Mouse (Mus musculus) neural tube, embryonic 13.5 days (tissue): ENCODE data around the gene Plcb1. TPM values are rescaled to one million over a fixed set of nuclear protein-coding genes. Genes with fewer than 3 reads are reported as not detected.
A peak's percentile ranks its signal among the peaks of the same experiment; 100 is the strongest.

Source experiments
- ATAC-seq: fragments of 200-750 bp; cut with Nextera tagmentation; 2 replicates; pipeline ENCODE4 v1.8.0; 2017; ENCODE audit warnings: low read depth, mild to moderate bottlenecking, moderate TSS enrichment, moderate library complexity
- H3K27ac ChIP-seq: fragments of 300-500 bp; sonication (generic); replicated peaks from 2 replicates; pipeline ENCODE4 v1.5.1; 2015; ENCODE audit warnings: moderate library complexity, mild to moderate bottlenecking, inconsistent platforms
- H3K27me3 ChIP-seq: fragments of 300-500 bp; sonication (generic); 2 replicates; pipeline ENCODE4 v1.6.1; 2015; ENCODE audit warnings: mild to moderate bottlenecking, inconsistent platforms
- H3K36me3 ChIP-seq: fragments of 300-500 bp; sonication (generic); 2 replicates; pipeline ENCODE4 v1.6.1; 2015; ENCODE audit warnings: mild to moderate bottlenecking, inconsistent platforms
- H3K4me1 ChIP-seq: fragments of 300-500 bp; sonication (generic); replicated peaks from 2 replicates; pipeline ENCODE4 v1.6.1; 2015; ENCODE audit warnings: inconsistent platforms
- H3K4me2 ChIP-seq: fragments of 300-500 bp; sonication (generic); 2 replicates; pipeline ENCODE4 v1.6.1; 2015; ENCODE audit warnings: inconsistent platforms, mild to moderate bottlenecking, moderate library complexity
- H3K4me3 ChIP-seq: fragments of 300-500 bp; sonication (generic); 2 replicates; pipeline ENCODE4 v1.5.1; 2015; ENCODE audit warnings: mild to moderate bottlenecking, inconsistent platforms
- H3K9ac ChIP-seq: fragments of 300-500 bp; sonication (generic); 2 replicates; pipeline ENCODE4 v1.6.1; 2015; ENCODE audit warnings: moderate library complexity, mild to moderate bottlenecking, inconsistent platforms
- H3K9me3 ChIP-seq: fragments of 300-500 bp; sonication (generic); 2 replicates; pipeline ENCODE4 v1.6.1; 2016; ENCODE audit warnings: inconsistent platforms
- WGBS: fragments of 180-500 bp; shearing (Covaris S2); methylation state at CpG from one replicate; pipeline ENCODE4 v1.1.7; 2015; 5-methylcytosine and 5-hydroxymethylcytosine counted together
- polyA plus RNA-seq: library from polyadenylated mRNA; unstranded; fragments of >200 nt; fragmentation: Nextera tagmentation; extraction: Ambion mirVana; gene quantifications from 2 replicates; pipeline ENCODE4 v1.2.1, GENCODE M21; 2015

The Plcb1 gene
- polyA plus RNA-seq, 1 experiment from 2014 or later = 56.5 TPM

DNA sequence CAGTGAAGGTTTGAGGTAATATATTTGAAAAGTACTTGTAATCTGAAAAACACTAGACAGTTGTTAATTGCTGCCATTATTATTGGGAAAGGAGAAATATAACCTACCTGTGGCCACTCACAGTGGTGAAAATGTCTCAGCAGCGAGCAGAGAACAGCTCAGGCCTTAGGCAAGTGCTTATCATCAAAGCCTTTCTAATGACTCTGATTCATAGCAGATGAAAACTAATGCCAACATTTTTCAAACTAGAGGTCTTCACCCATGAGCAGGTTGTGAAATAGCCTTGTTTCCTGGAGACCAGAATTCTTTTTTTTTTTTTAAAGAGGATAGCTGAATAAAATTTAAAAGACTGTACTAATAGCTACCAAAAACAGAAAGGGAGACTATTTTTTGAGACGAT lies 105.3 kb downstream of the Plcb1 start:
- Histone ChIP-seq H3K9me3 (no peaks in the 10 kb centered on the region), H3K27ac (no peak overlapping the region), H3K36me3 (no peaks in the 10 kb centered on the region), H3K4me2 (no peak overlapping the region), H3K9ac (no peak overlapping the region), H3K4me1 (no peaks in the 10 kb centered on the region), H3K4me3 (no peak overlapping the region), H3K27me3 (no peaks in the 10 kb centered on the region)
- WGBS = 70% methylated on average over 2 of the region's 2 CpGs
- no peak for ATAC-seq

DNA sequence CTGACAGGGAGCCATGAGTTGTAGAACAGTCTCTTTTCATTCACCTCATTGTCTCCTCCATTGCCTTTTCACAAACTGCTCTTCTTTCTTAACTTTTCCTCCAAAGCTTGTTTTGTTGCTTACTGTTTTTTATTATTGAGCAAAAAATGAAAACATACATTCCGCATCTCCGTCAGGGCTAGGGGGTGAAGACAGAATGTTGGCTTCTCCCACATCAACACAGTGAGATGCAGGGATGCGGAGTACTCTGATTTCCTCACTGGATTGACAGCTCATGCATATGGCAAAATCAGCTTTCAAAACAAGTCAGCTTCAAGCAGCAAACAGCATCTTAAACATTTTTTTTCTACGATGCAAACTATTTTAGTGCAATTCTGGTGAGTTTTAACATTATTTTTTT lies 108.9 kb downstream of the Plcb1 start:
- Histone ChIP-seq H3K4me2 (no peak overlapping the region), H3K9ac (no peak overlapping the region), H3K27ac (no peak overlapping the region), H3K27me3 (no peaks in the 10 kb centered on the region), H3K4me1 (no peaks in the 10 kb centered on the region), H3K36me3 (no peaks in the 10 kb centered on the region), H3K9me3 (no peaks in the 10 kb centered on the region), H3K4me3 (no peak overlapping the region)
- 97% methylated on average over 4 of the region's 4 CpGs for WGBS
- no peak for ATAC-seq

GRCm38 (mm10) chr2:134896196-134896595 lies 110.3 kb downstream of the Plcb1 start:
- no peak overlapping the region for H3K27ac ChIP-seq
- no peak overlapping the region for H3K4me3 ChIP-seq
- no peaks in the 10 kb centered on the region for H3K36me3 ChIP-seq
- H3K9me3 ChIP-seq = no peaks in the 10 kb centered on the region
- WGBS = 84% methylated on average over 3 of the region's 3 CpGs
- no peak for ATAC-seq
- no peaks in the 10 kb centered on the region for H3K27me3 ChIP-seq
- no peaks in the 10 kb centered on the region for H3K4me1 ChIP-seq
- no peak overlapping the region for H3K9ac ChIP-seq
- H3K4me2 ChIP-seq = no peak overlapping the region

DNA sequence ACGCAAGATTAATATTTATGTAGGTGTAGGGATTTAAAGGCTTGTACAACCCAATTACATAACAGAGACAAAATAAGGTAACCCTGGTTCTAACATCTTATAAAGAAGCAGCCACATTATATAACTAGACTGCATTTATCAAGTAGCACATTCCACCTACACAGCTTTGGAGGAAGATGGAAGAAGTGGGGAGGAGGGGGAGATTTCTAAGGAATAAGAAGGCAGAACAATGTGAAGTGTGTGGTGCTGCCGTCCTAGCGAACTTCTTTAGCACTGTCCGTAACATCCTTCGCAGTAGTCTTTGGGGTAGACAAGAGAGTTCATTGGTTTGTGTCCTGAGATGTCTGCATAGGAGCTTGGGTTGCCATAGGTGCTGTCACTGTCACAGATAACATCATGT lies 111.2 kb downstream of the Plcb1 start:
- H3K4me1 ChIP-seq = no peaks in the 10 kb centered on the region
- 94% methylated on average over 5 of the region's 5 CpGs for WGBS
- no peak overlapping the region for H3K4me3 ChIP-seq
- no peaks in the 10 kb centered on the region for H3K9me3 ChIP-seq
- no peaks in the 10 kb centered on the region for H3K36me3 ChIP-seq
- no peak for ATAC-seq
- H3K27me3 ChIP-seq = no peaks in the 10 kb centered on the region
- H3K4me2 ChIP-seq = no peak overlapping the region
- H3K9ac ChIP-seq = no peak overlapping the region
- no peak overlapping the region for H3K27ac ChIP-seq

DNA sequence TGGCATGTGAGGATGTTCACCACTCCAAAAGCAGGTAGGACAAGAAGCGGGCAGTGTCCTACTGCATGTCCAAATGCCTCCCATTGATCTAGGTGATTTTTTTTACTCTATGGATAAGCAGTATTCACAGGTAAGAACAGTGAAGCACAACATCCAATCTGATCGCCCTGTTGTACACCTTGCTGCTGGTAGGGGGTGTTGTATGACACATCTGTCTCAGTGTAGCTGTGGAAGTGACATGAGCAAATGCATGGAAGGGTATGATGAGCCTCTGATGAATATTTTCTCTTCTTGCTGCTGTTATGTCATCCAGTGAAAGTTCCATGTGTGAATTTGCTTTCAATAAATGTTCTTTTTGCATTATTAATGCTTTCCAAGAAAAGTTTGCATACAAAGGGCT lies 115.7 kb downstream of the Plcb1 start:
- H3K27ac ChIP-seq = no peak overlapping the region
- no peaks in the 10 kb centered on the region for H3K4me1 ChIP-seq
- WGBS = 83% methylated on average over 2 of the region's 2 CpGs
- H3K4me3 ChIP-seq = no peak overlapping the region
- no peaks in the 10 kb centered on the region for H3K9me3 ChIP-seq
- H3K4me2 ChIP-seq = no peak overlapping the region
- no peak overlapping the region for H3K9ac ChIP-seq
- ATAC-seq = no peak
- H3K36me3 ChIP-seq = no peaks in the 10 kb centered on the region
- H3K27me3 ChIP-seq = no peaks in the 10 kb centered on the region

GRCm38 (mm10) chr2:134910882-134911281 lies 125.0 kb downstream of the Plcb1 start:
- Histone ChIP-seq H3K4me2 (no peak overlapping the region), H3K4me3 (no peak overlapping the region), H3K27ac (peak overlapping the region; percentile 59), H3K4me1 (peaks cover 37% of the 10 kb centered on the region), H3K9me3 (no peaks in the 10 kb centered on the region), H3K9ac (no peak overlapping the region), H3K27me3 (no peaks in the 10 kb centered on the region), H3K36me3 (no peaks in the 10 kb centered on the region)
- ATAC-seq = peak; percentile 93
- 13% methylated on average over 1 of the region's 1 CpGs for WGBS

DNA sequence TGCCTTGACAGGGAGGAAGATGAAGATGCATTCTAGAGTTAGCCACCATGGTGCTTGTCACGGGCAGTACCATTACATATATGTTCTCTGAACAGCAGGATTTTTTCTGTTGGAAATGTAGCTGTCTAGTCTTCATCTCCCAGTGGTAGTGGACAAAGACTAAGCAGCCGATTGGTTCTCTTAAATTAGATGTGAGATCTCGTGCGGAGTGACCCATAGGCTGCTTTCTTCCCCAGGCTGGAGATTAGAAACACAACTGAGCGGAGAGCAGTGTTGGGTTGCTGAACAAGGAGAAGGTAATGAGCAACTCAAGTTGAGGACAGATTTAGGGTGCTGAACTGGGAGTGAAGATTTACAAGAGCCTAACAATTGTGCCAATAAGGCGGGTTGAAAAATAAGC lies 125.5 kb downstream of the Plcb1 start:
- Histone ChIP-seq H3K9me3 (no peaks in the 10 kb centered on the region), H3K27me3 (no peaks in the 10 kb centered on the region), H3K4me2 (no peak overlapping the region), H3K4me3 (no peak overlapping the region), H3K36me3 (no peaks in the 10 kb centered on the region), H3K27ac (peak overlapping the region; percentile 59), H3K4me1 (peaks cover 37% of the 10 kb centered on the region), H3K9ac (no peak overlapping the region)
- peak; percentile 45; the same call in 1 of the 2 replicates for ATAC-seq
- WGBS = 67% methylated on average over 6 of the region's 6 CpGs

DNA sequence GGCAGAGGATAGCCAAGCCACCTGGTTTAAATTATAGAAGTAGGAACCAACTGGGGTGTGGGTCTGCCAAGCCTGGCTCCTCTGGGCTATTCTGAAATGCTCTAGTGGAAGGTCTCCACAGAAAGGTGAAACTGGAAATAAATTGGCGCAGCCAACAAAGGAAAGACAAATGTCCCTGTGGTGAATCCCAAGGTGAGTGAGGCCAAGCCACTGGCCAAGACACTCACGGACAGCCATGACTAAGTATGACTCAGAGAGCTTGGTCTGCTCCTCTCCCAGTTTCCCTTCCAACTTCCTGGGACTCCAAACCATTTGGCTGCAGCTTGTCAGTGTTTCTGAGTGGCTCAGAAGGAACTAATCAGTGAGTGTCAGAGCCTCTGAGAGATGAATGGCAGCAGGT lies 126.7 kb downstream of the Plcb1 start:
- 77% methylated on average over 2 of the region's 2 CpGs for WGBS
- no peak overlapping the region for H3K4me2 ChIP-seq
- H3K4me1 ChIP-seq = peaks cover 37% of the 10 kb centered on the region
- no peaks in the 10 kb centered on the region for H3K27me3 ChIP-seq
- H3K27ac ChIP-seq = peak overlapping the region; percentile 11
- H3K9ac ChIP-seq = no peak overlapping the region
- ATAC-seq = no peak
- no peak overlapping the region for H3K4me3 ChIP-seq
- H3K36me3 ChIP-seq = no peaks in the 10 kb centered on the region
- no peaks in the 10 kb centered on the region for H3K9me3 ChIP-seq

GRCm38 (mm10) chr2:134913542-134913941 lies 127.7 kb downstream of the Plcb1 start:
- Histone ChIP-seq H3K4me2 (no peak overlapping the region), H3K27ac (peak overlapping the region; percentile 11; the same call in 1 of the 2 replicates), H3K4me1 (peaks cover 37% of the 10 kb centered on the region), H3K27me3 (no peaks in the 10 kb centered on the region), H3K4me3 (no peak overlapping the region), H3K9me3 (no peaks in the 10 kb centered on the region), H3K36me3 (no peaks in the 10 kb centered on the region), H3K9ac (no peak overlapping the region)
- ATAC-seq = no peak
- 73% methylated on average over 3 of the region's 3 CpGs for WGBS

DNA sequence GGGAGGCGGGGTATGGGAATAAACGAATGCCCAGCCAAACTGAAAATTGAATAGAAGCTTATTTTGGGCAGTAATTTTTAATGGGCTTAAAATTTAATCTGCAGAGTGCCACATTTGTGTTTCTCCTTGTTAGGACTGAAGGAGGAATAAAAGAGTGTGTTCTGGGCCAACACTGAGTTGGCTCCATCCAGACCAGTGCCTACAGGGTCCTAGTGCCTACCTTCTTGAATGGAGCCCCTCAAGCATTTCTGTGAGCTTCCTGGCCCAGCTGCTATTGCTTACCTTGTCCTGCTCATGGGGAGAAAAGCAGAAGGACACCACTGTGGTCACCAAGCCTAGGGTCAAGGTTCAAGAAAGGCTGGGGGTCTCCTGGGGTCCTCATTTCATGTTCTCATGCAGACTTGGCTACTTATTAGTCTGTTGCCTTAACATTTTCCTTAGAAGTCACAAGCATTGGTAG lies 128.3 kb downstream of the Plcb1 start:
- ATAC-seq = no peak
- Histone ChIP-seq H3K27me3 (no peaks in the 10 kb centered on the region), H3K9me3 (no peaks in the 10 kb centered on the region), H3K27ac (no peak overlapping the region), H3K36me3 (no peaks in the 10 kb centered on the region), H3K4me3 (no peak overlapping the region), H3K4me2 (no peak overlapping the region), H3K4me1 (peaks cover 37% of the 10 kb centered on the region), H3K9ac (no peak overlapping the region)
- 89% methylated on average over 2 of the region's 2 CpGs for WGBS

DNA sequence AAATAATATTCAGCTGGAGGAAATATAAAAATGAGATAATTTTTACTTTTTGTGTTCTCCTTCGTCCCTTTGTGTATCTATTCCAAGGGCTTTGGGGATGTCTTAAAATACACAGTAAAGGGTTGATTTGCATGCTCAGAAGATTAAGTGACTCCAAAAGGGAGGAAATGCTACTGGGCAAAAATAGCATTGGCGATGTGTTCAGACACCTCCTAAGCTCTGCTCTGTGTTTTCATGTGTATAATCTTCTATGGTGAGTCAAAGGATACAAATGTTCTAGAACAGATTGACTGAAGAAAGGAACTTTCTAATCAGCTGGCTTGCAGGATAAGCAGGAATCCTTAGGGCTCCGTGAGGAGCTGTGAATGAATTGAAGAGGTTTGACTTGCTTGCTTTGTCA lies 129.2 kb downstream of the Plcb1 start:
- Histone ChIP-seq H3K4me2 (no peak overlapping the region), H3K27me3 (no peaks in the 10 kb centered on the region), H3K4me1 (peaks cover 37% of the 10 kb centered on the region), H3K4me3 (no peak overlapping the region), H3K9ac (no peak overlapping the region), H3K9me3 (no peaks in the 10 kb centered on the region), H3K36me3 (no peaks in the 10 kb centered on the region), H3K27ac (no peak overlapping the region)
- ATAC-seq = no peak
- 87% methylated on average over 3 of the region's 3 CpGs for WGBS

DNA sequence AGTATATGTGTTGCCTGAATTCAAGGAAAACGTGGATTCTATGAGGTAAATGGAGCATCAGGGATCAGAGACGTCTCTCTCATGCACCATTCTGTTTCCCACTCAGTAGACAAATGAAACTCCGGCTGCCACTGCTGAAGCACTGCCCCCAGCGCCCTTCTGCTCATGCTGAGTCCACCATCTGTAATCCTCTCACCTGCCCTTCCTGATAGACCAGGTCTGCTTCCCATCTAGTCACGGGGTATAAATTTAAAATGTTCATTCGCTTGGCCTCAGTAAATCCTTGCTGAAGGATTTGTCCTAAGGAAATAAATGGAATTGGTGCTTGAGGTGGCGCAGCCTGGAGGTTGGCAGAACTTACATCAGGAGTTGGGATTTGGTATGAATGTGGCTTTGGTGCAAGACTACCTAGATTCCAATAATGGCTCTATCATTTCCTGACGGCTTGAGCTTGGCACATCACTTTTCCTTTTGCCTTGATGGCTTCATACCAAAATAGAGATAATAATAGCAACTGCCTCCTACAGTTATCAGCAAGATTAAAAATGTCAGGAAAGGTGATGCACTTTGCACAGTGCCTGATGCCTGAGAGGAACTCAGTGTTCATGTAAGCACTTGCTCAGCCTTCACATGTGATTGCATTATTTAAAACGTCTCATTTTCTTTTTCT lies 134.9 kb downstream of the Plcb1 start:
- H3K27me3 ChIP-seq = no peaks in the 10 kb centered on the region
- no peak overlapping the region for H3K27ac ChIP-seq
- H3K4me2 ChIP-seq = no peak overlapping the region
- 84% methylated on average over 9 of the region's 9 CpGs for WGBS
- no peaks in the 10 kb centered on the region for H3K9me3 ChIP-seq
- H3K36me3 ChIP-seq = no peaks in the 10 kb centered on the region
- no peaks in the 10 kb centered on the region; the same call in 1 of the 2 replicates for H3K4me1 ChIP-seq
- no peak overlapping the region for H3K9ac ChIP-seq
- no peak for ATAC-seq
- H3K4me3 ChIP-seq = no peak overlapping the region
